Mouse (Mus musculus) cerebellum, adult 2 months (tissue): ENCODE measurements around the gene Maml3.

Source experiments
- CTCF ChIP-seq: fragments of 200-500 bp; IDR thresholded peaks from 2 replicates; pipeline ENCODE4 v1.5.1; 2011; ENCODE audit warnings: low read depth, mild to moderate bottlenecking, control low read depth, low read length, moderate library complexity, borderline replicate concordance; ENCODE audit not compliant: insufficient read depth
- POLR2A ChIP-seq: fragments of 200-500 bp; IDR thresholded peaks from 2 replicates; pipeline ENCODE4 v1.6.1; 2011; ENCODE audit warnings: low read length, control low read depth, borderline replicate concordance; ENCODE audit not compliant: insufficient read depth

- no peak for TF ChIP-seq POLR2A
- no peak for TF ChIP-seq CTCF
These were observed 457.5 kb downstream of the Maml3 start for GRCm38 (mm10) chr3:51647356-51647755.
